15 mouse cellular contexts compared by ENCODE assay signal in the genomic region with DNA sequence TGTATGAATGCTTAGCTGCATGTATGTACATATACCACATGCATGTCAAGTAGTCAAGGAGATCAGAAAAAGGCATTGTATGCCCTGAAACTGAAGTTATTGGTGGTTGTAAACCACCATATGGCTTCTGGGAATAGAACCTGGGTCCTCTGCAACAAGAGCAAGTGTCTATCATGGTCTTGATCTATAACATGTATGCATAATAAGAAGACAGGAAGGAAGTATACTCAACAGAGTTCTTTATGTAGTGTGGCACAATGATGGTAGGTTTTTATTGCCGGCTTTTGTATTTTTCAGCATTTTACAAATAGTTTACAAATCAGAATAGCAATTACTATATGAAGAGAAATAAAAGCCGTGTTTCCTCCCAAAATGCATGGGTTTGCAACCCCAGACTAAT.
"Had no signal": no experiment of that assay in that cellular context is flagged by ENCODE, and none has a peak within 500 bp of the region (broad histone marks: within the 10 kb centered on the region; RNA-seq: fewer than 3 reads in every experiment).

No protein-coding gene starts in this region.

- H3K27me3 ChIP-seq: limb, embryonic 13.5 days; liver, embryonic 15.5 days; midbrain, embryonic 15.5 days; neural tube, embryonic 13.5 days had no signal

- H3K9me3 ChIP-seq: limb, embryonic 10.5 days; limb, embryonic 13.5 days; liver, embryonic 15.5 days; midbrain, embryonic 15.5 days; neural tube, embryonic 13.5 days had no signal

- DNase-seq: kidney, adult 18-20 months; kidney, postnatal 25 days; lung, adult 2 months; lung, postnatal 14 days; lung, postnatal 4 days; thymus, adult 18-20 months; thymus, postnatal 25 days had no signal

- H3K36me3 ChIP-seq: limb, embryonic 10.5 days; limb, embryonic 13.5 days; liver, embryonic 15.5 days; midbrain, embryonic 15.5 days; neural tube, embryonic 13.5 days had no signal

- H3K4me3 ChIP-seq: limb, embryonic 10.5 days; limb, embryonic 13.5 days; liver, embryonic 15.5 days; midbrain, embryonic 15.5 days; neural tube, embryonic 13.5 days had no signal

- H3K27ac ChIP-seq: kidney, postnatal 0 days; limb, embryonic 10.5 days; limb, embryonic 13.5 days; liver, embryonic 15.5 days; midbrain, embryonic 15.5 days; neural tube, embryonic 13.5 days had no signal

- H3K4me1 ChIP-seq: limb, embryonic 10.5 days; limb, embryonic 13.5 days; midbrain, embryonic 15.5 days had no signal

- H3K9ac ChIP-seq: limb, embryonic 13.5 days; liver, embryonic 15.5 days; midbrain, embryonic 15.5 days; neural tube, embryonic 13.5 days had no signal

- ATAC-seq: intestine, embryonic 16.5 days; midbrain, embryonic 15.5 days had no signal

- H3K4me2 ChIP-seq: limb, embryonic 13.5 days; midbrain, embryonic 11.5 days; midbrain, embryonic 15.5 days; neural tube, embryonic 13.5 days had no signal
